Mouse (Mus musculus): Measurements from ENCODE around the gene Zfp428. TPM values are rescaled to one million over a fixed set of nuclear protein-coding genes. Genes with fewer than 3 reads are reported as not detected.
A peak's percentile ranks its signal among the peaks of the same experiment; 100 is the strongest.
"Not testable (repeated sequence)": the region's sequence is repeated elsewhere in the genome, so short reads cannot be mapped to it uniquely, and the experiment has no call there.

The Zfp428 gene
- total and polyA plus RNA-seq, 2 experiments from 2014 or later: 138 to 219 TPM

DNA sequence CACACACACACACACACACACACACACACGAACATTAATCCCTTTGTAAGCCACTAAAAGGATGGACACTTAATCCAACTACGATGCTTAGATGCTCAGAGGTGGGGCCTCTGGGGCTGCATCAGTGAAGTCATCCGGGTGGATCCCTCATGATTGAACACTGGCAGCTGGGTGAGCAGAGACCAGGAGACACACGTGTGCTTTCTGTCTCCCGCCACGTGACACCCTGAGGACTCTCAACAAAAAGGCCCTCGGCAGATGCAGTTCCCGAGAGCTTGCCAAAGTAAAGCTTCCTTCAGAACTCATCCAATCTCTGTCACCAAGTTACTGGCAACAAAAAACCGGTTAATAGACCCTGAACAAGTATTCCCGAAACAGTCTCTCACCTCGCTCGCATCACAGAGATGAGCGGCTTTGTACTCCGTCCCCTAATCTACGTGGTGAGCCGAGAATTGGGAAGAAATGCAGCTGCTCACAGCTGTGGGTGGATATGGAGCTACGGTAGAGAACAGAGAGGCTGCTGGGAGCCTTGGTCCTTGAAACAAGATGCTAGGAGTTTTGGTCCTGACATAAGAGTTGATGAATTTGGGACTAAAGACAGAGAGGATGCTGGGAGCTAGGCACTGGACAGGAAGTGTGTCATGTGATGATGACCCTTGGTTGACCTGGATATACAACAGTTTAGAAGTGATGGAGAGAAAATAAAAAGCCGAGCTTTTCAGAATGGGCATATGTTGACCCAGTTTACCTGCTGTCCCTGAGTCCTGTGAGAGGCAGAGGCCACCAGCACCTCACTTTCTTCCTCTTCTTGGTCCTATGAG lies 26.5 kb upstream of the Zfp428 start:
- 36% methylated on average over 18 of the region's 18 CpGs for WGBS
- ATAC-seq (peak; percentile 16; the same call in 1 of the 2 replicates), DNase-seq (ENCODE audit: low spot score) (peak; percentile 44)
- H3K27ac ChIP-seq: peak overlapping the region; percentile 89; the same call in 1 of the 2 replicates
- H3K36me3 ChIP-seq (ENCODE audit: insufficient read depth, low read length): no peaks in the 10 kb centered on the region
- H3K4me3 ChIP-seq (ENCODE audit: low read length): peak overlapping the region; percentile 72
- H3K4me2 ChIP-seq (ENCODE audit: low read depth, low read length): peak overlapping the region; percentile 86
- TF ChIP-seq CTCF (IDR thresholded peaks at IDR 0.05; ENCODE audit: low read depth): no peak
- H3K9ac ChIP-seq (replicated peaks; ENCODE audit: low read length): peak overlapping the region; percentile 33; the same call in 1 of the 2 replicates
- peaks cover 22% of the 10 kb centered on the region; the same call in 1 of the 2 replicates for H3K4me1 ChIP-seq (ENCODE audit: insufficient read depth, low read length)
- no peaks in the 10 kb centered on the region for H3K27me3 ChIP-seq (ENCODE audit: insufficient read depth, low read length)
- no peaks in the 10 kb centered on the region for H3K9me3 ChIP-seq (ENCODE audit: low read length)

DNA sequence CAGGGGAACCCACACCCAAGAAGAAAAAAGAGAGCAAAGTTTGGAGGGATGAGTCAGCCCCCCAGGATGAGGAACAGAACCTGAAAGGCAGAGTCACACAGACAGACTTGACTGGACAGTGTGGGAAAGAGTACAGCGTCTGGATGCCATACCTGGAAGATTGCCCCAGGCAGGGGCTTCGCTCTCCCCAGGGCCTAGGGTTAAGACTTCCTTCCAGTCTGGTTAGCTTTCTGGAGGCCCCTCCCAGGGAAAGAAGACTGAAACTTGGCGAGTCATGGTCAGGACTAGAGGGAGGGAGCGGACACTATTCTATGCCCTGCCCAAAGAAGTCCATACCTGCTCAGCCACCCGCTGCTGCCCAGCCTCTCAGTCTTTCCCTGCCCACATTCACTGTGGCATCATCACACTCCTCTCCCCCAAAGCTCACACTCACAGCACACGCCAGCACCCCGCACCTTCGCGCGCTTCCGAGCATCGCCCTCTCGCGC lies 25.8 kb upstream of the Zfp428 start:
- no peaks in the 10 kb centered on the region for H3K36me3 ChIP-seq (ENCODE audit: insufficient read depth, low read length)
- peak overlapping the region; percentile 72 for H3K4me3 ChIP-seq (ENCODE audit: low read length)
- TF ChIP-seq CTCF (IDR thresholded peaks at IDR 0.05; ENCODE audit: low read depth): no peak
- peak overlapping the region; percentile 89 for H3K27ac ChIP-seq
- ATAC-seq: peak; percentile 6; the same call in 1 of the 2 replicates
- no peaks in the 10 kb centered on the region for H3K27me3 ChIP-seq (ENCODE audit: insufficient read depth, low read length)
- H3K4me2 ChIP-seq (ENCODE audit: low read depth, low read length): peak overlapping the region; percentile 86
- no peaks in the 10 kb centered on the region for H3K9me3 ChIP-seq (ENCODE audit: low read length)
- H3K9ac ChIP-seq (replicated peaks; ENCODE audit: low read length): peak overlapping the region; percentile 92
- DNase-seq (ENCODE audit: low spot score): no peak
- peaks cover 22% of the 10 kb centered on the region; the same call in 1 of the 2 replicates for H3K4me1 ChIP-seq (ENCODE audit: insufficient read depth, low read length)
- 6% methylated on average over 14 of the region's 14 CpGs for WGBS

DNA sequence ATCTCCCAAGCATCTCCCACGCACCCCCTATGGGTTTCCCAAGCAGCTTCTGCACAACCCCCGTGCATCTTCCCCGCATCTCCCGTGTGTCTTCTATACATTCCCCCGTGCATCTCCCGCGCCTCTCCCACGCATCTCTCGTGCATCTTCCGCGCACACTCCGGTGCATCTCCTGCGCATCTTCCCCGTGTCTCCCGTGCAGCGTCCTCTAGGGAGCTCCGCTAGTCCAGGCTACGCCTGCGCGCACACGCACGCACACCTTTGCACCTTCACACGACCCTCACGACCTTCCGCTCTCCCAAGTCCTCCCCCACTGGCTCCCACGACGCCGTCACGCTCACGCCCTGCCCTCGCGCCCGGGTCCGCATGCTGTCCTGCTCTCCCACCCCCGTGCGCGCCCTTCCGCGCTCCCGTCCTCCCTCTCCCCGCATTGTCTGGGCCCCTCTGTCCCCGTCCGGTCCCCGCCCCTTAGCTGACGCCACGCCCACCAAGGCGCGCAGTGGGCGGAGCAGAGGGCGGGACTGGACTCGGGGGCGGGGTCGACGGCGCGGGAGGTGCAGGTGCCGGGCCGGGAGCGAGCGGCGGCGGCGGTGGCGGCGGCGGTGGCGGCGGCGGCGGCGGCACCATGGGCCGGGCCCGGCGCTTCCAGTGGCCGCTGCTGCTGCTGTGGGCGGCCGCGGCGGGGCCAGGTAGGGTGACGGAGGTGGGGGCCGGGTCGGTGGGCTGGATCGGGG lies 25.2 kb upstream of the Zfp428 start, which contains the start of gene Cadm4:
Gene Cadm4 (plus strand): TSS at position 550 of the 734 bp plus-strand sequence.
- peak within 1 kb of the TSS; percentile 86 for H3K4me2 ChIP-seq (ENCODE audit: low read depth, low read length)
- H3K9me3 ChIP-seq (ENCODE audit: low read length): no peaks in the 10 kb centered on the region
- H3K4me1 ChIP-seq (ENCODE audit: insufficient read depth, low read length): peaks cover 26% of the 10 kb centered on the region; the same call in 1 of the 2 replicates
- DNase-seq (ENCODE audit: low spot score) (peak; percentile 94), ATAC-seq (peak; percentile 88)
- peak within 1 kb of the TSS; percentile 72 for H3K4me3 ChIP-seq (ENCODE audit: low read length)
- no peaks in the 10 kb centered on the region for H3K36me3 ChIP-seq (ENCODE audit: insufficient read depth, low read length)
- WGBS: under 1% methylated on average over 67 of the region's 83 CpGs
- peak within 1 kb of the TSS; percentile 89 for H3K27ac ChIP-seq
- peak within 1 kb of the TSS; percentile 92 for H3K9ac ChIP-seq (replicated peaks; ENCODE audit: low read length)
- H3K27me3 ChIP-seq (ENCODE audit: insufficient read depth, low read length): no peaks in the 10 kb centered on the region
- TF ChIP-seq CTCF (IDR thresholded peaks at IDR 0.05; ENCODE audit: low read depth): peak; percentile 49

DNA sequence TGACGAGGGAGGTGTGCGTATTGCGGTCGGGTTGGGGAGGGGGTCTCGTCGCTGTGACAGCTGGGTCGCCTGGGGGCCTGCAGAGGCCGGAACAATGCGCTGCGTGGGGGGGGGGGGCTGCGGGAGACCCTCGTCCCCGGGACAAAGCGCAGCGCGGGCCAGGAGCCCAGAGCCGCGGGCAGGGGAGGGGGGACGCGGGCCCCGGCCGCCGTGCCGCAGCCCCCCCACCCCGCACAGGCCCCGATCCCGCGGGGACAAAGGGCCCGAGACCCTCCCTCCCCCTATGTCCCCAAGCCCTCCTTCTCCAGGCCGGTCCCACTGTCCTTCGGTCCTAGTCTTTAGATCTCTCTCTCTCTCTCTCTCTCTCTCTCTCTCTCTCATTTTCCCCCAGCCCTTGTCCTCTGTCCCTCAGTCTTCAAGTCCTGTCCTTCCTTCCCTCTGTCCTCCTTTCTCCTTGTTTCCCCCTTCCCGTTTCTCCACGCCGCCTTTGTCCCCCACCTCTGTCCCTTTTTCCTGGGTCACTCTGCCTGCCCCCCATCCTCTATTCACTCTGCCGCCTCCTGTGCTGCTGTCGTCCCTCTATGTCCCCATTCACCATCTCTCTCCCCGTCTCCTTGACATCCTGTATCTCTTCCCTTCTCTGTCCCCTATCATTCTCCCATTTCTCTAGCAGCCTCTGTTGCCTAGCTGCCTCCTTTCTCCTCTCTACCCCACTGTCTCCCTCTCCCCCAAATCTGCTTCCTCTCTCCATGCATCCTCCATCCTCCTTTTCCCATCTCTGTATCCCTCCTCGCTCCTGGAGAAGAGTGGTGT lies 24.4 kb upstream of the Zfp428 start:
- Histone ChIP-seq H3K4me3 (ENCODE audit: low read length) (peak overlapping the region; percentile 72), H3K4me1 (ENCODE audit: insufficient read depth, low read length) (peaks cover 33% of the 10 kb centered on the region; the same call in 1 of the 2 replicates), H3K27ac (peak overlapping the region; percentile 89), H3K9me3 (ENCODE audit: low read length) (no peaks in the 10 kb centered on the region), H3K27me3 (ENCODE audit: insufficient read depth, low read length) (no peaks in the 10 kb centered on the region), H3K4me2 (ENCODE audit: low read depth, low read length) (peak overlapping the region; percentile 86), H3K36me3 (ENCODE audit: insufficient read depth, low read length) (no peaks in the 10 kb centered on the region), H3K9ac (replicated peaks; ENCODE audit: low read length) (peak overlapping the region; percentile 92)
- DNase-seq (ENCODE audit: low spot score): no peak
- TF ChIP-seq CTCF (IDR thresholded peaks at IDR 0.05; ENCODE audit: low read depth): no peak
- under 1% methylated on average over 10 of the region's 38 CpGs for WGBS
- peak; percentile 39 for ATAC-seq

DNA sequence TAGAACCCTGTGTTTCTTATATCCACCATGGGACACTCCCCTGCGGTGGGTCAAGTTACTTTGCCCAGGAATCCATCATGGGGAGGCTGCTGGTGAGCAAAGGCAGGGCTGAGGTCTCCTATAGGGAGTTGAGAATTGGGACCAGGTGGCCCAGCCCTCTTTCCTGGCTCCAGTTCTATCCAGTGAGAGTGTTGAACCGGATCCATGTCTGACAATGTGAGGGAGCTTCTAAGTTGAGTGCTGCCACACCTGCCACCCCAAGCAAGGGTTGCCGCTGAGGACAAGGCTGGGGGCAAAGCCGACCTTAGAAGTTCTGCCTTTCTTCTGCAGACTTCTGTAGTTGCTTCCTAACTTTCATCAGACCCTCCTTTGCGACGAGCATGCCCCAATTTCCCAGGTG lies 23.5 kb upstream of the Zfp428 start:
- peaks cover 33% of the 10 kb centered on the region; the same call in 1 of the 2 replicates for H3K4me1 ChIP-seq (ENCODE audit: insufficient read depth, low read length)
- H3K9me3 ChIP-seq (ENCODE audit: low read length); ATAC-seq; DNase-seq (ENCODE audit: low spot score); H3K27me3 ChIP-seq (ENCODE audit: insufficient read depth, low read length); H3K27ac ChIP-seq; H3K36me3 ChIP-seq (ENCODE audit: insufficient read depth, low read length): not testable (repeated sequence)
- H3K4me2 ChIP-seq (ENCODE audit: low read depth, low read length): peak overlapping the region; percentile 86
- peak overlapping the region; percentile 72 for H3K4me3 ChIP-seq (ENCODE audit: low read length)
- WGBS: 47% methylated on average over 6 of the region's 6 CpGs
- peak overlapping the region; percentile 92 for H3K9ac ChIP-seq (replicated peaks; ENCODE audit: low read length)

DNA sequence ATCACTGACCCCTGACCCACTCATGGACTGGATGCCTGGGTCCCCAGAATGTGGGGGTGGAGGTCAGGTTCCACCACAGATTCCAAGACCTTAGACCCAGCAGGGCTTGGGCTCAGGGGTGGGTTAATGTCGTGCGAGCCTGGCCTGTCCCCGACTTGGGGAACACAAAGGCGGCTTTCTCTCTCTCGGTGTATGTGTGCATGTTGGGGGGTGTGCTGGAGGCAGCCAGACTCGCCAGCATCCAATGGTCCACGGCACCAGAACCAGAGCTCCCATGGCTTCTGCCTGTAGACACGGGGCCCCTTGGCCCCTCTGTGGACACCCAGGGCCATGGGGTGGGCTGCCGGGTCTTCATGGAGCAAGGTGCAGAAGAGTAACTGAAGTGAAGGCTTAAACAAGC lies 21.3 kb upstream of the Zfp428 start:
- 64% methylated on average over 9 of the region's 9 CpGs for WGBS
- no peak for ATAC-seq
- H3K27me3 ChIP-seq (ENCODE audit: insufficient read depth, low read length): no peaks in the 10 kb centered on the region
- H3K4me1 ChIP-seq (ENCODE audit: insufficient read depth, low read length): peaks cover 24% of the 10 kb centered on the region; the same call in 1 of the 2 replicates
- DNase-seq (ENCODE audit: low spot score): no peak
- no peaks in the 10 kb centered on the region for H3K36me3 ChIP-seq (ENCODE audit: insufficient read depth, low read length)
- H3K4me3 ChIP-seq (ENCODE audit: low read length): 0 out of 2 replicates have a peak overlapping the region, but pooled peaks have one; percentile 24
- H3K9ac ChIP-seq (replicated peaks; ENCODE audit: low read length): 0 out of 2 replicates have a peak overlapping the region, but pooled peaks have one; percentile 28
- H3K27ac ChIP-seq: peak overlapping the region; percentile 86
- no peaks in the 10 kb centered on the region for H3K9me3 ChIP-seq (ENCODE audit: low read length)
- H3K4me2 ChIP-seq (ENCODE audit: low read depth, low read length): peak overlapping the region; percentile 56
- TF ChIP-seq CTCF (IDR thresholded peaks at IDR 0.05; ENCODE audit: low read depth): no peak

Data from hindbrain, postnatal 0 days (tissue).